Mouse (Mus musculus) kidney, embryonic 14.5 days (tissue): ENCODE measurements at regions not wholly inside any gene's neighbourhood (a gene's known extent, or its start where the extent isn't known, plus 50 kb on each side); places are given as distances from the start of the nearest gene placed in this dataset.

ENCODE experiments used
- ATAC-seq: fragments of 200-750 bp; cut with Nextera tagmentation; 2 replicates; pipeline ENCODE4 v1.8.0; 2017; ENCODE audit warnings: moderate number of reproducible peaks, mild to moderate bottlenecking, moderate TSS enrichment, moderate library complexity; ENCODE audit not compliant: low FRiP score, low TSS enrichment
- H3K27ac ChIP-seq: fragments of 300-500 bp; sonication (generic); 2 replicates; pipeline ENCODE4 v1.5.1; 2014; ENCODE audit warnings: low read depth, mild to moderate bottlenecking, low read length, moderate library complexity, mixed read lengths
- H3K27me3 ChIP-seq: fragments of 300-500 bp; sonication (generic); 2 replicates; pipeline ENCODE4 v1.6.1; 2014; ENCODE audit warnings: mild to moderate bottlenecking, low read length; ENCODE audit not compliant: control insufficient read depth, insufficient read depth
- H3K36me3 ChIP-seq: fragments of 300-500 bp; sonication (generic); 2 replicates; pipeline ENCODE4 v1.6.1; 2014; ENCODE audit warnings: low read length, mixed read lengths; ENCODE audit not compliant: control insufficient read depth, insufficient read depth
- H3K4me1 ChIP-seq: fragments of 300-500 bp; sonication (generic); 2 replicates; pipeline ENCODE4 v1.6.1; 2014; ENCODE audit warnings: low read length, mixed read lengths; ENCODE audit not compliant: control insufficient read depth, insufficient read depth
- H3K4me2 ChIP-seq: fragments of 300-500 bp; sonication (generic); replicated peaks from 2 replicates; pipeline ENCODE4 v1.6.1; 2014; ENCODE audit warnings: low read depth, mild to moderate bottlenecking, low read length
- H3K4me3 ChIP-seq: fragments of 300-500 bp; sonication (generic); 2 replicates; pipeline ENCODE4 v1.5.1; 2014; ENCODE audit warnings: mild to moderate bottlenecking, low read length
- H3K9ac ChIP-seq: fragments of 300-500 bp; sonication (generic); 2 replicates; pipeline ENCODE4 v1.6.1; 2014; ENCODE audit warnings: low read depth, mild to moderate bottlenecking, low read length, moderate library complexity
- H3K9me3 ChIP-seq: fragments of 300-500 bp; sonication (generic); 2 replicates; pipeline ENCODE4 v1.6.1; 2016; ENCODE audit warnings: low read length; ENCODE audit not compliant: control insufficient read depth
- WGBS: fragments of 180-500 bp; shearing (Covaris S2); extraction: QIAGEN DNeasy Blood & Tissue Kit; methylation state at CpG from one replicate; pipeline ENCODE4 v1.1.7; 2014; 5-methylcytosine and 5-hydroxymethylcytosine counted together

- H3K36me3 ChIP-seq: no peaks in the 10 kb centered on the region
- no peaks in the 10 kb centered on the region for H3K9me3 ChIP-seq
- no peak overlapping the region for H3K4me3 ChIP-seq
- no peak overlapping the region for H3K27ac ChIP-seq
- H3K27me3 ChIP-seq: no peaks in the 10 kb centered on the region
- no peak overlapping the region for H3K4me2 ChIP-seq
- no peak for ATAC-seq
- 67% methylated on average over 2 of the region's 2 CpGs for WGBS
- no peaks in the 10 kb centered on the region for H3K4me1 ChIP-seq
- H3K9ac ChIP-seq: no peak overlapping the region
Observed at GRCm38 (mm10) chr1:52294521-52294920, 61.5 kb upstream of the Gls start.

GRCm38 (mm10) chr1:52293393-52294099 lies 60.5 kb upstream of the Gls start:
- H3K9ac ChIP-seq: no peak overlapping the region
- H3K4me2 ChIP-seq: no peak overlapping the region
- no peaks in the 10 kb centered on the region for H3K9me3 ChIP-seq
- no peaks in the 10 kb centered on the region for H3K36me3 ChIP-seq
- no peaks in the 10 kb centered on the region for H3K27me3 ChIP-seq
- H3K27ac ChIP-seq: no peak overlapping the region
- ATAC-seq: no peak
- H3K4me1 ChIP-seq: no peaks in the 10 kb centered on the region
- H3K4me3 ChIP-seq: no peak overlapping the region
- 72% methylated on average over 5 of the region's 5 CpGs for WGBS
